Mouse (Mus musculus) neutrophil, adult 5-6 weeks (primary cell): ENCODE results near the gene Fam71f1. TPM values are rescaled to one million over a fixed set of nuclear protein-coding genes. Genes with fewer than 3 reads are reported as not detected.

Experiments
- total RNA-seq: library from RNA; stranded (forward); fragments of 200-1000 nt; gene quantifications from 2 replicates; pipeline ENCODE4 v1.2.3, GENCODE M21; 2017

The Fam71f1 gene
- total RNA-seq, 1 experiment from 2014 or later = not detected

Other genes starting within 250 kb of the Fam71f1 start
- 55.6 and 67.9 TPM in 2 replicates for gene Rbm28, start 154.1 kb upstream of the Fam71f1 start, total RNA-seq
- gene Prrt4, start 139.6 kb upstream of the Fam71f1 start, total RNA-seq = not detected in 2 replicates
- 17.1 and 18.2 TPM in 2 replicates for gene Impdh1, start 102.8 kb upstream of the Fam71f1 start, total RNA-seq
- gene Hilpda, start 46.7 kb upstream of the Fam71f1 start, total RNA-seq = 1.7 and 4.4 TPM in 2 replicates
- 1.4 TPM in 1 of 2 replicates, not detected in the other for gene Fam71f2, start 39.5 kb upstream of the Fam71f1 start, total RNA-seq
- 53.7 and 63.9 TPM in 2 replicates for gene Calu, start 28.9 kb downstream of the Fam71f1 start, total RNA-seq
- gene Opn1sw, start 69.3 kb downstream of the Fam71f1 start, total RNA-seq = not detected in 2 replicates
- gene Ccdc136, start 77.2 kb downstream of the Fam71f1 start, total RNA-seq = 0.49 TPM in 1 of 2 replicates, not detected in the other
- not detected in 2 replicates for gene Flnc, start 114.1 kb downstream of the Fam71f1 start, total RNA-seq
- gene Atp6v1f, start 148.6 kb downstream of the Fam71f1 start, total RNA-seq = 99.2 and 132 TPM in 2 replicates
- gene Atp6v1fnb, start 152.3 kb downstream of the Fam71f1 start, total RNA-seq = 5.1 and 7.6 TPM in 2 replicates
- gene Kcp, start 188.8 kb downstream of the Fam71f1 start, total RNA-seq = 0.12 TPM in 1 of 2 replicates, not detected in the other
- 154 and 179 TPM in 2 replicates for gene Irf5, start 207.5 kb downstream of the Fam71f1 start, total RNA-seq